In the genomic region with DNA sequence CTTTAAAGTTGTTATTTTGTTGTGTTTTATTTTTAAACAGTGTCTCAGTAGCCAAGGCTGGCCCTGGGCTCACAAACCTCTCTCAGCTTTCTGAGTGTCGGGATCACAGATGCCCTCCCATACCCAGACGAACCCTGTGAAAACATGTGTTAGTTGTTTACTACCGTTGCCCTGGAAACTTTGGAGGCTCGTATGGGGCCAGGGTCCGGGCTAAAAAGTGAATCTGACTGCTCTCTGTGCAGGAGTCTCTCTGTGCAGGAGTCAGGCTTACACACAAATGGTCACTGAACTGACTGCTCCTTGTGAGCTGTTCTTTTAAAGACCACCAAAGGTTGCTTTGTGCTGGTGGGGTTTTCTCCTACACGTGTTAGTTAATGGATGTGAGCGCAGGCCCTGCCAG, we compare ENCODE assay signal across 30 mouse cellular contexts. TPM values are rescaled to one million over a fixed set of nuclear protein-coding genes. Genes with fewer than 3 reads are reported as not detected.
A peak's percentile ranks its signal among the peaks of the same experiment; 100 is the strongest.
DNase-seq lines count a peak whose midpoint lies in the region; ATAC-seq lines count a peak whose summit lies in the region.
"Had no signal": no experiment of that assay in that cellular context is flagged by ENCODE, and none has a peak within 500 bp of the region (broad histone marks: within the 10 kb centered on the region; RNA-seq: fewer than 3 reads in every experiment).

No protein-coding gene starts in this region.

- no peaks in the 10 kb centered on the region for H3K9me3 ChIP-seq in forebrain, embryonic 10.5 days
- no peaks in the 10 kb centered on the region for H3K9me3 ChIP-seq in forebrain, embryonic 11.5 days (ENCODE audit: control insufficient read depth, low read length)
- H3K9me3 ChIP-seq in embryonic facial prominence, embryonic 10.5 days: no peaks in the 10 kb centered on the region
- H3K9me3 ChIP-seq in limb, embryonic 11.5 days (ENCODE audit: control insufficient read depth, low read length): no peaks in the 10 kb centered on the region
- H3K9me3 ChIP-seq: embryonic facial prominence, embryonic 15.5 days; intestine, embryonic 15.5 days; stomach, embryonic 15.5 days had no signal

- H3K27me3 ChIP-seq in forebrain, embryonic 10.5 days (ENCODE audit: poor library complexity, severe bottlenecking): no peaks in the 10 kb centered on the region
- no peaks in the 10 kb centered on the region for H3K27me3 ChIP-seq in forebrain, embryonic 11.5 days (ENCODE audit: control insufficient read depth, insufficient read depth, low read length)
- H3K27me3 ChIP-seq in embryonic facial prominence, embryonic 10.5 days (replicated peaks; ENCODE audit: low read depth, poor library complexity, severe bottlenecking): no peaks in the 10 kb centered on the region
- no peaks in the 10 kb centered on the region for H3K27me3 ChIP-seq in limb, embryonic 11.5 days (ENCODE audit: control insufficient read depth, insufficient read depth, low read length)
- H3K27me3 ChIP-seq: embryonic facial prominence, embryonic 15.5 days; intestine, embryonic 15.5 days; stomach, embryonic 15.5 days had no signal

- no peak for ATAC-seq in forebrain, embryonic 11.5 days (replicated peaks; ENCODE audit: low FRiP score)
- ATAC-seq in limb, embryonic 11.5 days (ENCODE audit: insufficient number of reproducible peaks, low FRiP score, low TSS enrichment, low read depth): peak; percentile 60; the same call in 1 of the 2 replicates
- ATAC-seq: intestine, embryonic 15.5 days had no signal

- no peak overlapping the region for H3K4me2 ChIP-seq in forebrain, embryonic 11.5 days (ENCODE audit: low read depth, low read length, severe bottlenecking)
- H3K4me2 ChIP-seq in limb, embryonic 11.5 days (ENCODE audit: low read depth, severe bottlenecking): no peak overlapping the region
- H3K4me2 ChIP-seq: embryonic facial prominence, embryonic 15.5 days; heart, embryonic 11.5 days; intestine, embryonic 15.5 days; midbrain, embryonic 11.5 days; stomach, embryonic 15.5 days had no signal

- H3K27ac ChIP-seq in forebrain, embryonic 10.5 days: 0 out of 2 replicates have a peak overlapping the region, but pooled peaks have one; percentile 6
- H3K27ac ChIP-seq in forebrain, embryonic 11.5 days (ENCODE audit: low read depth, low read length): no peak overlapping the region
- H3K27ac ChIP-seq in embryonic facial prominence, embryonic 10.5 days (replicated peaks): no peak overlapping the region
- H3K27ac ChIP-seq in limb, embryonic 11.5 days (replicated peaks; ENCODE audit: low read depth, low read length): no peak overlapping the region
- H3K27ac ChIP-seq: embryonic facial prominence, embryonic 15.5 days; intestine, embryonic 15.5 days; layer of hippocampus, adult 2 months; macrophage; stomach, embryonic 15.5 days had no signal

- H3K4me3 ChIP-seq in forebrain, embryonic 10.5 days: no peak overlapping the region
- no peak overlapping the region for H3K4me3 ChIP-seq in forebrain, embryonic 11.5 days (ENCODE audit: low read depth, low read length)
- no peak overlapping the region for H3K4me3 ChIP-seq in embryonic facial prominence, embryonic 10.5 days
- no peak overlapping the region for H3K4me3 ChIP-seq in limb, embryonic 11.5 days (ENCODE audit: low read depth, low read length)
- H3K4me3 ChIP-seq: embryonic facial prominence, embryonic 15.5 days; intestine, embryonic 15.5 days; layer of hippocampus, adult 2 months; stomach, embryonic 15.5 days had no signal

- 62% methylated on average over 7 of the region's 7 CpGs for WGBS in forebrain, embryonic 10.5 days
- WGBS in forebrain, embryonic 11.5 days: 51% methylated on average over 7 of the region's 7 CpGs
- WGBS in embryonic facial prominence, embryonic 10.5 days: 44% methylated on average over 7 of the region's 7 CpGs
- WGBS in limb, embryonic 11.5 days: 30% methylated on average over 7 of the region's 7 CpGs

- no peaks in the 10 kb centered on the region for H3K36me3 ChIP-seq in forebrain, embryonic 10.5 days (replicated peaks)
- H3K36me3 ChIP-seq in forebrain, embryonic 11.5 days (ENCODE audit: control insufficient read depth, insufficient read depth, low read length): no peaks in the 10 kb centered on the region
- H3K36me3 ChIP-seq in embryonic facial prominence, embryonic 10.5 days (replicated peaks): no peaks in the 10 kb centered on the region
- no peaks in the 10 kb centered on the region for H3K36me3 ChIP-seq in limb, embryonic 11.5 days (ENCODE audit: control insufficient read depth, insufficient read depth, low read length)
- H3K36me3 ChIP-seq: embryonic facial prominence, embryonic 15.5 days; intestine, embryonic 15.5 days; stomach, embryonic 15.5 days had no signal

- no peak overlapping the region for H3K9ac ChIP-seq in forebrain, embryonic 11.5 days (ENCODE audit: low read length)
- no peak overlapping the region for H3K9ac ChIP-seq in limb, embryonic 11.5 days (ENCODE audit: low read length)
- H3K9ac ChIP-seq: embryonic facial prominence, embryonic 15.5 days; intestine, embryonic 15.5 days; stomach, embryonic 15.5 days had no signal

- H3K4me1 ChIP-seq in forebrain, embryonic 10.5 days: peaks cover 6% of the 10 kb centered on the region
- H3K4me1 ChIP-seq in forebrain, embryonic 11.5 days (replicated peaks; ENCODE audit: control insufficient read depth, insufficient read depth, low read length): no peaks in the 10 kb centered on the region
- 0 out of 2 replicates have a peak, but pooled peaks cover 6% of the 10 kb centered on the region for H3K4me1 ChIP-seq in embryonic facial prominence, embryonic 10.5 days
- peaks cover 4% of the 10 kb centered on the region; the same call in 1 of the 2 replicates for H3K4me1 ChIP-seq in limb, embryonic 11.5 days (ENCODE audit: control insufficient read depth, insufficient read depth, low read length)
- H3K4me1 ChIP-seq: embryonic facial prominence, embryonic 15.5 days; intestine, embryonic 15.5 days; stomach, embryonic 15.5 days had no signal

- no peak for DNase-seq in forebrain, embryonic 10.5 days (ENCODE audit: extremely low spot score, low spot score)
- DNase-seq in forebrain, embryonic 11.5 days (ENCODE audit: low spot score): no peak
- peak; percentile 28 for DNase-seq in R1 (ENCODE audit: low read depth, low spot score)
- DNase-seq in embryonic facial prominence, embryonic 10.5 days (ENCODE audit: low spot score): peak; percentile 40
- peak; percentile 55 for DNase-seq in limb, embryonic 11.5 days (ENCODE audit: low spot score)
- DNase-seq in frontal cortex, postnatal 14 days (ENCODE audit: low spot score in 2 of 2): no peak
- no peak for DNase-seq in adrenal gland, postnatal 10 days
- DNase-seq: adrenal gland, postnatal 14 days; cerebellum, adult 2 months; cerebellum, postnatal 25 days; kidney, adult 9 months; kidney, postnatal 25 days; layer of hippocampus, postnatal 36 days; right cerebral cortex, adult 18-20 months; right cerebral cortex, postnatal 4 days; thymus, postnatal 25 days had no signal

RNA-seq across cellular contexts. Expression of a gene that starts 42.9 kb away (rescaled TPM):
- 0.15 TPM in 1 of 2 replicates, not detected in the other for polyA plus RNA-seq in forebrain, embryonic 10.5 days (2016; fragmentation: Nextera tagmentation; extraction: Ambion mirVana)
- polyA plus RNA-seq in forebrain, embryonic 11.5 days (2014; fragmentation: Nextera tagmentation; extraction: Ambion mirVana): 0.08 TPM in 1 of 2 replicates, not detected in the other
- polyA plus RNA-seq in embryonic facial prominence, embryonic 10.5 days (2016; fragmentation: Nextera tagmentation; extraction: Ambion mirVana): 0.05 and 0.06 TPM in 2 replicates
- not detected in 2 replicates for polyA plus RNA-seq in limb, embryonic 11.5 days (2014; fragmentation: Nextera tagmentation; extraction: Ambion mirVana)
- total RNA-seq in adrenal gland, postnatal 10 days (2021): 10 to 100 TPM; 14.5 to 33.2 TPM
- total RNA-seq: hematopoietic stem cell, adult 5-6 weeks; midbrain, postnatal 0 days had no signal
- polyA plus RNA-seq: embryonic facial prominence, embryonic 15.5 days; gonadal fat pad, adult 2 months; heart, postnatal 0 days; lung, embryonic 16.5 days; macrophage; midbrain, embryonic 11.5 days had no signal

RNA-seq across cellular contexts. Expression of a gene that starts 43.0 kb away (rescaled TPM):
- polyA plus RNA-seq in forebrain, embryonic 10.5 days (2016; fragmentation: Nextera tagmentation; extraction: Ambion mirVana): 0.11 and 0.16 TPM in 2 replicates
- not detected in 2 replicates for polyA plus RNA-seq in forebrain, embryonic 11.5 days (2014; fragmentation: Nextera tagmentation; extraction: Ambion mirVana)
- polyA plus RNA-seq in embryonic facial prominence, embryonic 10.5 days (2016; fragmentation: Nextera tagmentation; extraction: Ambion mirVana): 0.06 and 0.11 TPM in 2 replicates
- polyA plus RNA-seq in limb, embryonic 11.5 days (2014; fragmentation: Nextera tagmentation; extraction: Ambion mirVana): 0.07 TPM in 1 of 2 replicates, not detected in the other
- 10 to 100 TPM in 1 of 2 experiments, 1 to 10 TPM in 1; 9.8 to 24.3 TPM for total RNA-seq in adrenal gland, postnatal 10 days (2021)
- total RNA-seq: gastrocnemius, adult 8-10 months; hematopoietic stem cell, adult 5-6 weeks; midbrain, postnatal 0 days had no signal
- polyA plus RNA-seq: embryonic facial prominence, embryonic 15.5 days; heart, postnatal 0 days; macrophage; midbrain, embryonic 11.5 days; midbrain, postnatal 0 days; neural tube, embryonic 14.5 days had no signal

RNA-seq across cellular contexts. Expression of a gene that starts 54.3 kb away (rescaled TPM):
- 4.1 and 4.3 TPM in 2 replicates for polyA plus RNA-seq in forebrain, embryonic 10.5 days (2016; fragmentation: Nextera tagmentation; extraction: Ambion mirVana)
- polyA plus RNA-seq in forebrain, embryonic 11.5 days (2014; fragmentation: Nextera tagmentation; extraction: Ambion mirVana): 6.8 and 8.3 TPM in 2 replicates
- polyA plus RNA-seq in embryonic facial prominence, embryonic 10.5 days (2016; fragmentation: Nextera tagmentation; extraction: Ambion mirVana): 4.3 and 5.4 TPM in 2 replicates
- 10.2 and 12.0 TPM in 2 replicates for polyA plus RNA-seq in limb, embryonic 11.5 days (2014; fragmentation: Nextera tagmentation; extraction: Ambion mirVana)
- 10 to 100 TPM; 32.3 to 32.5 TPM for total RNA-seq in adrenal gland, postnatal 10 days (2021)

Comparison
In these comparisons a context has a peak if more than half of its experiments do, and no peak if none do; other contexts are left out.
1. DNase-seq: peak in R1 (single experiment), embryonic facial prominence, embryonic 10.5 days (single experiment) and limb, embryonic 11.5 days (single experiment); none in forebrain, embryonic 10.5 days (single experiment), forebrain, embryonic 11.5 days (single experiment), frontal cortex, postnatal 14 days (0 of 2) and adrenal gland, postnatal 10 days (single experiment).